Mouse (Mus musculus) kidney, postnatal 4 days (tissue): ENCODE data around the gene B3gnt4.
A peak's percentile ranks its signal among the peaks of the same experiment; 100 is the strongest.
"Not testable (repeated sequence)": the region's sequence is repeated elsewhere in the genome, so short reads cannot be mapped to it uniquely, and the experiment has no call there.

Source experiments
- DNase-seq, 2 experiments: peaks; one replicate each; pipeline ENCODE4 v3.0.0; 2021; ENCODE audit warnings: mixed read lengths in 2 of 2

Gene B3gnt4

DNA sequence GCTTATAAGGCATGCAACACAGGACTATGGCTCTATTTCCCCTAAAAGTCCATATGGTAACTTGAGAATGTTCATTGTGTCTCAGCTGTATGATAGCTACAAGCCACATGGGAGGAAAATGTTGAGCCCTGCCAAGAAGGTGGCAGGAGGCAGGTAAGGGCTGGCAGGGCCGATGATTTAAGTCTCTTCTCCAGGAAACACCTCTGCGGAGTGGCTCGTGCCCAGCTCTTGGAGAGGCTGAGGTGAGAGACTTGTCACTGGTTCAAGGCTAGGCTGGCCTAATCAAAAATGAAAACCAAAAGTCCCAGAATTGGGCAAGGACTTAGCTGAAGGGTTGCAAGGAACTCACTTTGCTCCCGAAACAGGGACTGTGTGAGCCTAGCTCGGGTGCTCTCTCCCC, at the start of gene B3gnt4:
TSS of gene B3gnt4 (plus strand) at position 301 of the 400 bp plus-strand sequence.
- no peak for DNase-seq

DNA sequence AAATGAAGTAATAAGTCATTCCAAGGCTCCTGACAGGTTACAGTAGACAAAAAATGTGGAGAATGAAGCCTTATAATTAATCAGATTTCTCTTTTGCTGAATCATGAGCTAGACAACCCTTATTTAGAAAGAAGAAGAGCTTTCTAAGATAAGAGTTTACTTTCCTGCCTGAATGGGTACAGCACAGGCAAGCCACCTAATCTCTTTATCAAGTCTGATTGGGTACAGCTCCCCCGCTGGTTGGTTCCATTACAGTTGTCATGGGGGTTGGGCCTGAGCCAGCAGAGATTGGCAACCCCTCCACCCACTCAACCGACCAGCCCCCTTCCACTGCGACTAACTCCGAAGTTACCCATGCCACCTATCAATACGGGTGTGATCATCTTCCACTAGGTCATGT, 48.8 kb upstream of the B3gnt4 start:
- no peak for DNase-seq

DNA sequence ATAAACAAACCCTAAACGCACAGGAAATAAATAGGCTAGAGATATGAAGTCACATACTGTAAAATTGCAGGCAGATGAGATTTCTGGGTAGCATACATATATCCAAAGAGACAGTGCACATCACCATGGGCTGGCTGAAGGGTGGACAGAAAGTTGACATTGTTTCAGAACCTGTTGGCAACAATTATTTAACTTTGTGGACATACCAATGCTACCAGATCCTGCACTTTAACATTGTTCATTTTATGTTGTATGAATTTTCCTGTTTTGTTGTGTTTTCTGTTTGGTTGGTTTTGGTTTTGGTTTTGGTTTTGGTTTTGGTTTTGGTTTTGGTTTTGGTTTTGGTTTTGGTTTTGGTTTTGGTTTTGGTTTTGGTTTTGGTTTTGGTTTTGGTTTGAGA, 45.6 kb upstream of the B3gnt4 start:
- DNase-seq = no peak

DNA sequence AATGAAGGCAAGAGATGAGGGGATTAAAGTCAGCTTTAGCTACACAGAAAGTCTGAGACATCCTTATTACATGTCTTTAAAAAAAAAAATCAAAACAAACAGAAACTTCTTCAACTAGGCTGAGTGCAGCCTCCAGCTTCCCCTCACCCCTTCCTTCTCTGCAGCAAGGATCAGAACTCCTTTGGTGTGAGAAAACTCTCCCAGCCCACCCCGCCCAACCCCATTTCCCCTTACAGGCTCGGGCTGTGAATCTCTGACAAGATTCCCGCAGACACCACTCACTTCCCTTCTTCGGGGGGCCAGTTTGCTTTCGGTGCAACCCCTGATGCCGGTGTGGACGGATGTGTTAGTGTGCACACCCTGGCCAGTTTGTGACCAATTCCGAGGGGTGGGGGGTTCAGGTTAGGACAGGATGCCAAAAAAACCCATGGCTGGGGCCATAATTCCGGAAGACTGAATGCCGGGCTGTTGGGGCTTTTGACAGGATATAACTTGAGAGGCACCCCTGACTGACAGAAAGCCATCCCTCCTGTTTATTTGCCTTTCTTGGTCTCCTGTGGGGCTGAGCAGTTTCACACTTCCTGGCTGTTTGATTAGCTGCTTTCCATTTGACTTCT, 39.4 kb upstream of the B3gnt4 start:
- DNase-seq = peak in 1 of 2 experiments; percentile 5

DNA sequence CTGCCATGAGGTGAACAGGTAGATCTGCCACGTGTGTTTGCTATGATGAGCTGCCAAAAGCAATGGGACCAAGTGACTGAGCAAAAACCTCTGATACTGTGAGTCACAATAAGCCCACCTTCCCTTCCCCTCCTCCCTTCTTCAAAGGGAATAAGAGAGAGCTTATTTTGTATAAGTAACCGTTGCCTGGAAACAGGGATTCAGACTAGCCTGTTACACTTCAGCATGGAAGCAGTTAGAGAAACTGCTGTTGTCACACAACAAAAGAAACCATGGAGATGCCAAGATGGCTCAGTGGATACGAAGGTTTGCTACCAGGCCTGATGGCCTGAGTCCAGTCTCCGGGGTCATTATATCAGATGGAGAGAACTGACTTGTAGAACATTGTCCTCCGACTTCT, 36.4 kb upstream of the B3gnt4 start:
- DNase-seq = no peak

DNA sequence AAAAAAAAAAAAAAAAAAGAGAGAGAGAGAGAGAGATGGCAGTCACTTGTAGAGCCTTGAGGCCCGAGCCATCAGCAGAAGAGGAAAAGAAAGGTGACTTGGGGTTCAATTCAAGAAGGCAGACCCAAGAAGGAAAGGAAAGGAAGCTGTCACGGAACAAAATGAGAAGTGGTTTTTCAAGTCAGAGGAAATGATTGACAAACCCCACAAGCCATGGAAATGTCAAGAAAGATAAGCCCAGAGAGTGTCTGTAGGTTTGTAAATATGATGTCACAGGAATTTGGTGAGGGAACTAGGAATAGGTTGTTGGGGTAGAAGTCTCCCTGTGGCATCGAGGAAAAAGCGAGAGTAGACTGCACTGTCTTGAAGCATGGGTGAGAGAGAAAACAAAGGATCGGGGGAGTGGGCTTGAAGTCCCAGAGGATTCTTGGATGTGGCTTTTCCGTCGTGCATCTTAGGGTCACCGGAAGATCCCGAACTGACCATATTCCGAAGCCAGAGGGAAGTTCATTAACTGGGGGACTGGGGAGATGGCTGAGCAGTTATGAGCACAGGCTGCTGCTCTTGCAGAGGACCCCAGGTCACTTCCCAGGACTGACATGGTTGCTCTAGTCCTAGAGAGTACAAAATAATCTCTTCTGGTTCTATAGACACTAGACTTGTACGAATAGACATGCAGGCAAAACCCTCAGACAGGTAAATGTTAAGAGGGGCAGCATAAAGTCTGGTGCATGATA, 22.4 kb upstream of the B3gnt4 start:
- DNase-seq = no peak

DNA sequence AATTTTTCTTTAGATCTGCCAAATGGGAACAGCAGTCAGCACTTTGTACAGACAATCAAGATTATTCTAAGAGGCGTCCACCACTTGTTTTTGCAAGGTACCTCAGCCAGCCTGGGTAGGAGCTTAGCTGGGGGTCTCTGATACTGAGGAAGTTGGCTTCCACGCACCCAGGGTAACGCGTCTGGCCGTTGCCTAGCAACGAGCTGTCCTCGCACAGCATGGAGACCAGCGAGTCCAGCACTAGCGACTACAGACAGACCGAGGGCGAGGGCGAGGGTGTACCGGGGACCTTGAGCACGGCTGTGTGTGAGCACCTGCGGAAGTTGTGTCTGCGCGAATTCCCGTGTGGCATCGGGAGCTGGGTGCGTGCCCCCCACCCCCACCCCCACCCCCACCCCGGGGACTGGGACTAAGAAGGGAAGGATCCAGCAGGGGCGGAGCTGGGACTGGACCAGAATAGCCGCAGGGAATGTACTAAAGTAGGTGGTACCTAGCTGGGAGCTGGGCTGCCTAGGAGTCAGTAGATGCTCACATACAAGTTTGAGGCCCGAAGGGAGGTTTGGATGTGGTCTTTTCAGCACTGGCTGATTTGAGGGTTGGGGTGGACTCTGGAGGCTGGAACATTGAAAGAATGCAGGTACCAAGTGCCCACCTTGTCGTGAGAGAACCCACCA, 21.0 kb upstream of the B3gnt4 start, which contains the start of the genes Lrrc43 and Il31:
TSS of gene Lrrc43 (plus strand) at position 194 of the 674 bp plus-strand sequence.
TSS of gene Il31 (minus strand) at position 378 of the 674 bp plus-strand sequence.
- DNase-seq = peak in 1 of 2 experiments; percentile 34

DNA sequence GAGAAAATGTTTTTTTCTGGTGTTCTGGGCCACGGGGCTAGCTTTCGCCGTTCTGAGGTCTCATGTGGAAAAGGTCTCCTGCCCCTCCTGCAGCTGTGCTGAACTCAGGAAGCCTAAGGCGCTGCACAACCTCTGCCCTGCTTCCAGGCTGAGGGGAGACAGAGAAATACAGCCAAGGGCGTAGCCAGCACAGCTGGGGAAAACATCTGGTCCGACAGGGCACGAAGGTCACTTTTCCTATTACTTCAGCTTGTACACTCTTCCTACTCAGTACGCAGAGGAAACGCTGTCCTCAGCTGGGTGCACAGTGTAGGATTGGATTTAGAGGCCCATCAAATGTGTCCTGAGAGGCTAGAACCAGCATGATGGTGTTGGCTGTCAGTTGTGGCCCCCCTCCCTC, 20.3 kb upstream of the B3gnt4 start:
- DNase-seq = no peak

DNA sequence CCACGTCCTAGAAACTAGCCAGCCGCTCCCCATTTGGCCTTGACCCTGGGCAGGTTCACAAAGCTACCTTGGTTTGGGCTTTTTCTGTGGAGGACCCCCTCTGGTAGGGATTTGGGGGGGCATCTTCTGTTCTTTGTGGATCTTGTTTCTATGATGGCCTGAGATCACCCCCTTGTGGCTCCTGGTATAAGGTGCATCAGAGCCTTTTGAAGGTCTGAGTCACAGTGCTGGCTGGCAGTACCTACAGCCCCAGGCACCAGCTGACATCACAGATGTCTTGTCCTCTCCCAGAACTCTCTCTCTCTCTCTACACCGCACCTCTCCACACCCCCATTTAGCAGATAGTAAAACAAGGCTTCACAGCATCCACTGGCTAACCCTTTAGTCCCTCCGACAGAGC, 10.5 kb upstream of the B3gnt4 start:
- DNase-seq = peak; percentile 30 to 50

DNA sequence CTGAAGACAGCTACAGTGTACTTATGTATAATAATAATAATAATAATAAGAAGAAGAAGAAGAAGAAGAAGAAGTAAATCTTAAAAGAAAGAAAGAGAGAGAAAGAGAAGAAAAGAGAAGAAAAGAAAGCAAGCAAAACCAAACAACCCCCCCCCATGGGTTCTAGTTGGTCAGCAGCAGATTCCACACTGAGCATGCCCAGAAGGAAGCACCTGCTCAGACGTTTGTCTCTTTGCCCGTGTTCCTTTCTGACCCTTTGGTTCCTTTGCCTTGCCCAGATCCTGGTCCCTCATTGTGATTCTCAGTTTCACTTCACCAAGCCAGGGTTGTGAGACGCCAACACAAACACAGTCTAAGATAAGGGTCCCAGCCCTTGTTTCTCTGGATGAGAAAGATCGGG, 8.3 kb upstream of the B3gnt4 start:
- DNase-seq = no peak

DNA sequence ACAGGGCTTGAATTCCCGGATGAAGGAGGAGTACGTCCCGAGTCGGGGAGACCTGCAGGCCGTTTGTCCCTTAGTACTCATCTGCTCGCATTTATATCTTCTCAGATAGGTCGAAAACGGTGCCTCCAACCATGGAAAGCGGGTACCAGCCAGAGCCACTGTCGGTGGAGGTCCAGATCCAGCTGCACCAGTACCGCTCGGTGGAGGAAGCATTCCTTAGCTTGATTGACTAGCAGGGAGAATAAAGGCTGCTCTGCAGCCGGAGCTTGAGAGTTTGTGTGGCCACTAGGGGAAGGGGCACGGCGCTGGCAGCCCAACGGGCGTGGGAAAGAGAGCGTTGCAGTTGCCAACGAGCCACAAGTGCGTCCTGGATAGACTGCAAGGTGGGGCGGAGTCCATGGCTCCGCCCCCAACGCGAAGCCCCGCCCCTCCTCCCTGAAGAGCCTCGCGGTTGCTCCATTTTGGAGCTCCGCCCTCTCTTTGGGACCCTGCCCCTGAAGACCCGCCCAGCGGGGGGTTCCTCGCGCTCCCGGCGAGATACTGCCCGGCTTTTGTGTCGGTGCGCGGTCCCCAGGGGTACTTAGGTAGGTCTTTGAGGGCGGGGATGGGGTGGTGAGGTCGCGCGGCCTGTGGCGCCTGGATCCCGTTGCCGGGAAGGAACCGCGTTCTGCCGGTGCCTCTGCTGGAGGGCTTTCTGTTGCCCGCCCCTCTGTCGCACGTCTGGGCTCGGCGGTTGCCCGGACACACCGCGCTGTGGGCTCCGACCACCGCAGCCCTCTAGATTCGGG, 2.1 kb upstream of the B3gnt4 start:
- DNase-seq = peak; percentile 92 to 93

DNA sequence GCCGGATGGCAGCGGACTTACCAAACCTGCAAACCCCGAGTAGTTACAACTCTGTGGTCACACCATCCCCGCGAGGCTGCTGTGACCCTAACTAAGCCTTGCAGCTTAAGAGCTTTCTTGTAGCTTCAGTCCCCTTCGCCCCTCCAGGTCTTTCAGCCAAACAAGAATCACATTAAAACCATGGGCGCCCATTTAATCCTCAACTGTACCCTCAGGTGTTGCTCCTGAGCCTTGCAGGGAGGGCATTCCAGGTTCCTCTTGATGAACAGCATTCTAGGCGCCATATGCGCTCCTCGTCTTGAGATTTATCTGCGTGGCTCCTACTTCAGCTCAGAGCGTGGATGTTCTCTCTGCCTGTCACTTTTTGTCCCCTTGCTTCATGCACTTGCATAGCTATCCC, 1.3 kb upstream of the B3gnt4 start:
- DNase-seq = no peak

DNA sequence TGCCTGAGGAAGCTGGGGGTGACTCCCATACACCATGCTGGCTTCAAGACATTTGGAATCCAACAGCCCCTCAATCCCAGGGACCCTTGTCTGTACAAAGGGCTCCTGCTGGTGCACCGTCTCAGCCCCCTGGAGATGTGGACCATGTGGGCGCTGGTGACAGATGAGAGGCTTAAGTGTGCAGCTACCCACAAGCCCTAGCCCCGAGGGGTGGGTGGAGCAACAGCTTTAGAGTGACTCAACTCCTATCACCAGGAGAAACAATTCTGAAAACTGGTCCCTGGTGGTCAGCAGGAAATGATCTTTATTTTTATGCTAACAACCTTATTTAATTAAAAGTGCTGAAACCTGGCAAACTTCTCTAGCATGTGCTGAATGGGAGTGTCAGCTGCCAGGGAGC, 1.2 kb downstream of the B3gnt4 start:
- DNase-seq = not testable (repeated sequence)

DNA sequence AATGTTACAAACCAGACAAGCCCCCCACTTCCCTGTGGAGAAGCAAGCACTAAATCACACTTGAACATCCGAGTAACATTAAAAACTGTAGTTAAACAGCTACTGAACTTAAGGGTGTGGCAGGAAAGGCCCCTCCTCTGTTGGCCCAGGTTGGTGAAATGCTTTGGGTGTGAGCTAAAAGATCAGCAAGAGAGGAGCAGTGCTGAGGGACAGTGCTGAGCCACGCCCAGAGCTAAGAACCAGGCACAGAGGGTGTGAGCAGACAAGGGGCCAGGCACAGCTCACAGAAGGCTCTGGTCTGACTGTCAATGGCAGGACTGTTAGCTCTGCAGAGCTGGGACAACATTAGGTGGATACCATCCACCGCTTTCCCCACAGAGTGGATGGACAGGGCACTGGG, 1.8 kb downstream of the B3gnt4 start:
- no peak for DNase-seq

DNA sequence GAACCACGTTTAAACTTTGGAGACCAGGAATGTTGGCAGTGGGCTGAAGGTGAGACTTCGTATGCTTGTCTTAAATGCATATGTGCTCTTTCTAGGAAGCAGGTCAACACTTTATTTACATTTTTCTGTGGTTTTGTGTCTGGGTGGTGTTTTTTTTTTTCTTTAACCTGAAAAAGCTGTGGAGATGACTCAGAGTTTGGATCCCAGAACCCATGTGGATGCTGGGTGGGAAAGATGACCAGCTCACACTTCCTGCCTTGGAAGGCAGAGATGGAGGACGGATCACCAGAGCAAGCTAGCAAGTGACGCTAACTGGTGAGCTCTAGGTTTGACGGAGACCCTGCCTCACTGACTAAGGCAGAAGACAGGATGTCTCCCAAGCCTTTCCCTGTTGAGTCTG, 4.6 kb downstream of the B3gnt4 start:
- DNase-seq = no peak

DNA sequence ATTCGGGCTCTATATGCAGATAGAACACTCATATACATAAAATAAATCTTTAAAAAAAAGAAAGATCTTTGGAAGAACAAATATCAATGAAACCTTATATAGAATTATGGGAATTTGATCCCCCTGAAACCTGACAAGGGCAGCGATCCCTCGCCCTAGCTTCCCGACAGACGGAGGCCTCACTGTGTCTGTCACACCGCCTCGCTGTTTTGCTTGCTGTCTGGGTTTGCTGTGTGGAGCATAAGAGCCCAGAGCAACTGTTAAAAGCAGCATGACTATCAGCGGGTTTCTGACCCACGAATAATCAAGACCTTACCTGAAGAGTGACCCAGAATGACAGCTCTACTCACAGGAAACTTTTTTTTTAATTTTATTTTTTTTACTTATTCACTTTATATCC, 10.4 kb downstream of the B3gnt4 start:
- DNase-seq = no peak

DNA sequence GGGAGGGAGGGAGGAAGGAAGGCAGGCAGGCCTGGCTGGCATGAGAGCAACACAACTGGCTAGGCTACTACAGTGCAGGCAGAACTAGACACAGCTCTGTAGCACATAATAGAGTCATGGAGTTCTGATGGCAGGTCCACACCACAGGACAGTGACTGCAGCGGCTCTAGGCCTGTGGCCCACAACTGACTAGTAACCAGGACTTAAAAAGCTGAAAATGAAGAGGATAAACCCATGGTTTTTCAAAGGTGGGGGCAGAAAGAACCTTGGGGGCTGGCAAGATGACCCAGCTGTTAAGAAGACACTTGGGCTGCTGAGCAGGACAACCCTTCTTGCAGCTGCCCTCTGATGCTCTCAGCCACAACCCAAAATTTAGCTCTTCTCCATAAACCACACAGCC, 11.4 kb downstream of the B3gnt4 start:
- DNase-seq = no peak

DNA sequence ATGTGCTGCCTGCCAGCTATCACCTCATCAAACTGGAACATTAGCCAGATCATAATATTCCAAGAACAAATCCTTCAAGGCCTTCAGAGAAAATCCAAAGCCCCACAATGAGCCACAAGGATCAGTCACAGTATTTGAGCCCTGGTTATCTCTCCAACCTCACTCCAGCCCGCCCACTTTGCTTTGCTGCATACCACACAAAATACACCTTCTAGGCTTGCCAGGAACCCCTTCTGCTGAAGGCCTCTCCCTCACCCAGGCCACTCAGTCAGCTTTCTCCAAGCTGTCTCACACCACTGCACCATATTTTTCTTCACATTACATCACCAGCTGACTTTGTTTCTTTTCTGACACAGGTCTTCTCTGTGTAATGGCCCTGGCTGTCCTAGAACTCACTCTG, 11.9 kb downstream of the B3gnt4 start:
- DNase-seq = no peak

DNA sequence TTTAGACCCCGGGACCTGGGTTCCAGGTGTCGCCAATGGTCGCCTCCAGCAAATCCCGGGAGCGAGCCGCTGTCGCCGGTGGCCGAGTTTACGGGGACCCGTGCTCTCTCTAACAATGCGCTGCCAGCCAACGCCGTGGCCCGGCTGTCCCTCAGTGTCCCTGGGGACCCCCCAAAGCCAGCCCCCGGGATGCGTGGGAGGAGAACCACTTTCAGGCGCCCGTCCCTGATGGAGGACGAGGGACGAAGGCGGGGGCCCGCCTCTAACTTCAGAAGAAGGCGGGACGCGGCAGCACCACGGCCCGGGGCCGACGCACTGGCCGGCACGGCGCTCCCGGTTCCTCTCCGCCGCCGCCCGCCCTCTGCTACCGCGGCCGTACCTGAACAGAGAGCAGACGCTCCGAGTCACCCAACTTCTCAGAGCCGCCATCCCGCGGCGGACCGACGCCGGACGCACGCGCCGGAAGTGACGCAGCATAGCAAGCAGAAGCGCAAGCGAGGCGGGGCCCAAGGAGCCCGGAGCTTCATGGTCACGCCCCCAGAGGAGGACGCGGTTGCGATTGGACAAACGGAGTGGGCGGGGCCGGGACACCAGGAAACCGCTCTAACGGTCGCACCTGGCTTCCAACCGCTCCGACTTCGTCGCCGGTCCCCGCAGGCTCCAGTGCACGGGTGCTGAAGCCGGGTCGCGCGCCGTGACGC, 13.6 kb downstream of the B3gnt4 start, which contains the start of gene Diablo:
TSS of gene Diablo (minus strand) at position 485 of the 701 bp plus-strand sequence.
- DNase-seq = peak; percentile 99 to 100

DNA sequence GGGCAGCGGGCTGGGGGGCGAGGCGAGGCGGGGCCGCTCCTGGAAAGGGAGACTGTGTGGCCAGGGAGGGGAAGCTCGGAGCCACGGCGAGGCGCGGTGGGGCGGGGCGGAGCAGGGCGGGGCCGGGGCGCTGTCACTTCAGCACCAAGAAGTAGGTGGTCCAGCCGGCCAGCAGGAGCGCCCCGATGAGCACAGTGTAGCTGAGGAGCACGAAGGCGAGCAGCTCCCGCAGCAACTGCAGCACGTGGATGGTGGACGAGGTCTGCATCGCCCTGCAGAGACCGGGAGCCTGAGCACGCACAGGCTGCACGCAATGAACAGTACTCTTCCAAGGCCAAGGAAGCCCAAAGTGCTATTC, 14.1 kb downstream of the B3gnt4 start:
- peak; percentile 93 to 95 for DNase-seq

DNA sequence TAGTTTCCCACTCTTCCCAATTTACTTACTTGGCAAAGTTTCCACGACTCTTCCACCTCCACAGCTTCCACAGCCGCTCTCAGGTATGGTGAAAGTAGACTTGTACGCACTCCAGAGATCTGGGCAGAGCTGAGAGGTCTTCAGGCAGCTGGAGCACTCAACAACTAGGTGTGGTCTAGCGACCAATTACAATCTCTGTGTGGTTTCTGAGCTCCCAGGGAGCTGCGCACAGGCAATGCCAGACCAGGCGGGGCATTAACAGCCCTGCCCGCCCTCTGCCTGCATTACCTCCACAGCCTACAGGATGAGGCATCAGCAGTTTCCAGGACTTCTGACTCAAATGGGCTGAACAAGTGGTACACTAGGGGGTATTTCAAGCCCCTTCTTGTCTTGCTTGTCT, 15.0 kb downstream of the B3gnt4 start, which contains the start of gene Gm49027:
TSS of gene Gm49027 (minus strand) at position 208 of the 400 bp plus-strand sequence.
- peak in 1 of 2 experiments; percentile 0 for DNase-seq

DNA sequence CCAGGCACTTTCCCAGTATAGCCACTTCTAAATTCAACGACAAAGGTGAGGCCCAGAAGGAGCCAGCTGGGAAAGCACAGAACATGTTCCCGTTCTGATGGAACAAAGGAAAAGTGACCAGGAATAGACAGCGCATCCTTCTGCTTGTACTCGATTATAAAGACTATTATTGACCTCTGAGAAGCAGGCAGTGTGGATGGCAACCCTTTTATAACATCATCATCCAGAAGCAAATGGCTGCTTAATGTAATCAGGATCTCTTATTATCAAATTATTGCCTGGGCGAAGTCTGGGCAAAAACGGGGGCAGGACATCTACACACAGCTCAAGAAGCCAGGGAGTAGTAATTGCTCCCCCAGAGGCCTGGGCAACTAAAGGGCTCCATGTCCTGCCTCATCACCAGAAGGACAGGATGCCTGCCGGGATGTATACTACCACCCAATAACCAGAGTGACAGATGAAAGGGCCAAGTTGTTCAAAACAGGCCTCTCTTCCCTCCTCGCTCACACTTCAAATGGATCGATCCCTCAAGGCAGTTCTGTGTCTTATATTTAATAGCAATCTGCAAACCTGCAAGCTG, 15.7 kb downstream of the B3gnt4 start:
- DNase-seq = peak in 1 of 2 experiments; percentile 0
